Mouse (Mus musculus) frontal cortex, adult (tissue): Measurements from ENCODE around the gene Adat3.

Experiments
- ATAC-seq: cut with Nextera tagmentation; 2 replicates; pipeline ENCODE4 v1.9.2; 2017; ENCODE audit warnings: mild to moderate bottlenecking, moderate library complexity, mixed read lengths; ENCODE audit not compliant: low TSS enrichment

Adat3 gene

DNA sequence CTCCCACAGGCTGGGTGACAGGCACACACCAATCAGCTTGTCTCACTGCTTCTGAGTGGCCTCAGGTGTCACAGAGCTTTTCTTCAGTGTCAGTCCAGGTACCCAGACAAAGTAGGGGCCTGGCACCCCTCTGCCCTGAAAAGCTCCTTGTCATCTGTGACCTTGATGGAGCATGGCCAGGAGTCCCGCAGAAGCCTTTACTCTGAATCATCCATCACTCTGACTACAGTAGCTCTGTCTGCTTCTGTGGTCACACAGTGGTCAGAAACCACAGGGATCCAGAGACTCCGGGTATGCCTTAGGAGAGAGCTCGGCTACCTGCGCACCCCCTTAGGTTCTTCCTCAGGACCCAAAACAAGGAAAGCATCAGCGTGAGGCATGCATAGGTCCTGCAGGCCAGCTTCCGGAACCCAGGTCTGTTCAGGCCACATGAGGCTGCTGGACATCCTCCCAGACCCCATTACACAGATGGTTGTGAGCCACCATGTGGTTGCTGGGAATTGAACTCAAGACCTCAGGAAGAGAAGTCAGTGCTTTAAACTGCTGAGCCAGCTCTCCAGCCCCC is 50.6 kb downstream of the Adat3 start:
- no peak for ATAC-seq

DNA sequence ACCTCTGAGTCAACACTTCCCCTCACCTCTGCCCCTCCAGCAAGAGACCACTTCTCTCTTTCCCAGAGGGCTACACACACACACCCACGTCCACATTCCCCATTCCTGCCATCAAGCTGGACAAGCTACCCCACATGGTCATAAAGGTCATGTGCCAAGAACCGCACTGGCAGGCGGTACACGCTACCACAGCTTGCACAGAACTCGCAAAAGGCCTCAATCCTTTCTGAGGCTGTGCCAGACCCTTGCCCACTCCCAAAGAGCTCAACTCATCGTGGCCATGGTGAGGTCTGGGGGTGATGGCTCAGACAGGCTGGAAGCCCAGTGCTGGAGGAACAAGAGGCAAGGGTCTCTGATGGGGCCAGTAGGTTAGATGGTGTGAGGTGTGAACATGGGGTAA is 52.2 kb downstream of the Adat3 start:
- no peak for ATAC-seq

DNA sequence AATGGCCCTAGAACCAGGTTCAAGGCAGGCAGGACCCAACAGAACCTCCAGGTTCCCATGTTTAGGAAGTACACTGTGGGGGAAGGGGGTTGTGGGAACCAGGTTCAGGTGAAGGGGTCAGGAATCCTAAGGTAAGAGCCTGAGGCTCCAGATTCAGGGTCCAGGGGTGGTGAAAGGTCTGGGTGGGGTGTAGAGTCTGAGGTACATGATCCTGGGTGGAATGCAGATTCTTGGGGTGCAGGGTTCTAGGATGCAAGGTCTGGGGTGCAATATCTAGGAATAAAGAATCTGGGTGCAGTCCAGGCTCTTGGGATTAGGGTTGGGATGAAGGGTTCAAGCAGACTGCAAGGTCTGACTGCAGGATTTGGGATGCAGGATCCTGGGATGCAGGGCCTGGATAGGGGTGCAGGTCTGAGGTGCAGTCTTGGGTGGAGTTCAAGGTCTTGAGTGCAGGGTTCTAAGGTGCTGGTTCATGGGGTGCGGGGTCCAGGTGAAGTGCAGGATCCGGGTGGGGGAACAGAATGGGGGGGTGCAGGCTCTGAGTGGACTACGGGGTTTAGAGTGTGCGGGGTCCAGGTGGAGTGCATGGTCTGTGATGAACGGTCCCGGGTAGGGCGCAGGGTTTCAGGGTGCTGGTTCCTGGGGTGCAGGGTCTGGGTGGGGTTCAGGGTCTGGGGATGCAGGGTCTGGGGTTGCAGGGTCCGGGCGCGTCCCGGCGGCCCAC is 52.9 kb downstream of the Adat3 start:
- ATAC-seq = no peak

DNA sequence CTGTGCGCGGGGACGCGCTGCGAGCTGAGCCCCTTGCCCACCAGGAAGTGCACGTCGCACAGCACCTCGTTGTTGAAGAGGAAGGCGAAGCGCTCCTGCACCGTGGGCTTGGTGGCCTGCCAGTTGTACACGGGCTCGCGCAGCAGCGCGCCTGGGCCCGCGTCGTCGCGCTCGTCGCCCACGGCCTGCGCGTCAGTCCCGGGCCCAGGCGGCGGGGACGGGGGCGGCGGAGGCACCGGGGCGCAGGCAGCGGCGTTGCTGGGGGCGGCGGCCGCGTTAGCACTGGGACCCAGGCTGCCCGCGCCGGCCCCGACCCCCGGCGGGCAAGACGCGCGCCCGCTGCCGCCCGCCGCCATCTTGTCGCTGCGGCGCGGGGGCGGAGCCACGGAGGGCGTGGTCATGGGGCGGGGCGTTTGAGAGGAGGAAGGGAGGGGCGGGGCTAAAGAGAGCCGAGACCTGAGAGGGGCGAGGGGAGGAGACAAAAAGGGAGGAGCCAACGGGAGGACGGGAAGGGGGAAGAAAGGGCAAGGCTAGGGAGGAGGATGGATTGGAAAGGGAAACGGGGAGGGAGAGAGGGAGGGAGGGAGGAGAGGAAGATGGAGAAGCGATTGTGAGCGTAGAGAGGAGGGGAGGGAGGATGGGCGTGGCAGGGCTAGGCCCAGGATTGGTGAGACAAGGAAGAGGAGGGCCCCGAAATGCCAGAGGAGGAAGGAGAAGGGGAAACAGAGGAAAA is 53.6 kb downstream of the Adat3 start:
- peak; percentile 83 for ATAC-seq

DNA sequence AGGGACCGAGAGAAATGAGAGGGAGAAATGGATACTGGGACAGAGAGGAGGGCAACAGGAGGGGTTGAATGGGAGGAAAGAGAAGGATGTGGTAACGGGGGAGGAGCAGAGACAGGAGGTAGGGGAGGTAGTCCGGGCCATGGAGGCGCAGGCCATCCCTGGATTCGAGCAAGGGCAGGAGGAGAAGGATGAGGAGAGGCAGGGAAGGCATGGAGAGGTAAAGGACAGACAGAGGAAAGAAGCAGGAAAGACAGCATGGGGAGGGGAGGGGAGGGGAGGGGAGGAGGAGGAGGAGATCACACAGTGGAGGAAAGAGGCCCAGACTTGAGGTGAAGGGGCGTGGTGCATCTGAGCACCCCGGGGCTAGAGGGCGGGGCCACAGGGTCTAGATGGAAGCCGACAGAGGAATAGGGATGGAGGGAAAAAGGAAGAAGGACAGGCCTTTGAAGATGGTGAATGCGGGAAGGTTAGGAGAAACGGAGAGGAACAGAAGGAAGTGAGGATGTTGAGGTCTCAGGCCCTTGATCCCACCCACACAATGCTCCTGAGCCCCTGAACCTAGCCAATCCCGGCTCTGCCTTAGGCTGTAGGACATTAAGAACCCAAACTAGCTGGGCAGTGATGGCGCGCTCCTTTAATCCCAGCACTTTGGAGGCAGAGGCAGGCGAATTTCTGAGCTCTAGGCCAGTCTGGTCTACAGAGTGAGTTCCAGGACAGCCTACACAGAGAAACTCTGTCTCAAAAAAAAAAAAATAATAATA is 54.4 kb downstream of the Adat3 start, which contains the start of gene Btbd2:
Gene Btbd2, minus strand, starts transcription at position 209 of the 761 bp plus-strand sequence.
- ATAC-seq = peak; percentile 21; the same call in 1 of the 2 replicates
